Mouse (Mus musculus): Measurements from ENCODE around the gene Desi1. TPM values are rescaled to one million over a fixed set of nuclear protein-coding genes. Genes with fewer than 3 reads are reported as not detected.

Desi1 gene
- polyA plus RNA-seq, 1 experiment from 2014 or later, result 37.8 TPM

DNA sequence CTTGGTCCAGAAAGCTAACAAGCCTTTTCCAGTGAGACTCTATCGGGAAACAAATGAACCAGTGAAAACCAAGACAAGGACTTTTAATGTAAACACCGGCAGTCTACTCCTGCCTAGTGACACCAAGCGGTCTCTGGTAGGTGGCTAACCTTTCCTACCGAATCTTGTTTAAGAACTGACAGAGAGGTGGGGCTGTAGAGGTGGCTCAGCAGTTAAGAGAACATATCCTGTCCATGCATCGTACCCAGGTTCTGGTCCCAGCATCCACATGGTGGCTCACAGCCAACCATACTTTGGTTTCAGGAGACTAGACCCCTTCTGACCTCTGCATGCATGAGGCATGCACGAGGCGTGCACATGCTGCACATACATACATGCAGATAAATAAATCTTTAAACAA is 6.4 kb downstream of the Desi1 start:
- Histone ChIP-seq H3K4me2 (no peak overlapping the region), H3K27ac (ENCODE audit: low read depth, low read length) (no peak overlapping the region), H3K4me1 (ENCODE audit: control insufficient read depth, insufficient read depth, low read length) (no peaks in the 10 kb centered on the region), H3K27me3 (ENCODE audit: control insufficient read depth, insufficient read depth, low read length) (no peaks in the 10 kb centered on the region), H3K36me3 (ENCODE audit: control insufficient read depth, insufficient read depth, low read length) (peaks cover 20% of the 10 kb centered on the region), H3K9me3 (ENCODE audit: control insufficient read depth, low read length) (no peaks in the 10 kb centered on the region), H3K4me3 (ENCODE audit: low read depth, low read length) (no peak overlapping the region), H3K9ac (ENCODE audit: low read length) (no peak overlapping the region)
- ATAC-seq (ENCODE audit: low FRiP score), result no peak
- peak; percentile 26 for DNase-seq (ENCODE audit: low spot score, missing footprints)
- 92% methylated on average over 7 of the region's 7 CpGs for WGBS

- WGBS, result 94% methylated on average over 6 of the region's 6 CpGs
Measured at GRCm38 (mm10) chr15:82023965-82024635, 9.6 kb downstream of the Desi1 start.

GRCm38 (mm10) chr15:82022535-82023088 is 11.1 kb downstream of the Desi1 start:
- 90% methylated on average over 13 of the region's 13 CpGs for WGBS
- H3K4me2 ChIP-seq, result no peak overlapping the region
- H3K9me3 ChIP-seq (ENCODE audit: control insufficient read depth, low read length), result no peaks in the 10 kb centered on the region
- DNase-seq (ENCODE audit: low spot score, missing footprints) (peak; percentile 45), ATAC-seq (ENCODE audit: low FRiP score) (no peak)
- no peaks in the 10 kb centered on the region for H3K4me1 ChIP-seq (ENCODE audit: control insufficient read depth, insufficient read depth, low read length)
- H3K9ac ChIP-seq (ENCODE audit: low read length), result no peak overlapping the region
- H3K27ac ChIP-seq (ENCODE audit: low read depth, low read length), result no peak overlapping the region
- no peaks in the 10 kb centered on the region for H3K27me3 ChIP-seq (ENCODE audit: control insufficient read depth, insufficient read depth, low read length)
- peaks cover 15% of the 10 kb centered on the region for H3K36me3 ChIP-seq (ENCODE audit: control insufficient read depth, insufficient read depth, low read length)
- H3K4me3 ChIP-seq (ENCODE audit: low read depth, low read length), result no peak overlapping the region

More at GRCm38 (mm10) chr15:82023965-82024635, 9.6 kb downstream of the Desi1 start:
- no peak overlapping the region for H3K4me3 ChIP-seq (ENCODE audit: low read depth, low read length)
- H3K4me1 ChIP-seq (ENCODE audit: control insufficient read depth, insufficient read depth, low read length), result no peaks in the 10 kb centered on the region
- H3K27ac ChIP-seq (ENCODE audit: low read depth, low read length), result no peak overlapping the region
- no peak overlapping the region for H3K9ac ChIP-seq (ENCODE audit: low read length)
- no peak overlapping the region for H3K4me2 ChIP-seq
- DNase-seq (ENCODE audit: low spot score, missing footprints), result peak; percentile 44
- no peaks in the 10 kb centered on the region for H3K9me3 ChIP-seq (ENCODE audit: control insufficient read depth, low read length)
- H3K36me3 ChIP-seq (ENCODE audit: control insufficient read depth, insufficient read depth, low read length), result peaks cover 16% of the 10 kb centered on the region
- no peak for ATAC-seq (ENCODE audit: low FRiP score)
- no peaks in the 10 kb centered on the region for H3K27me3 ChIP-seq (ENCODE audit: control insufficient read depth, insufficient read depth, low read length)

DNA sequence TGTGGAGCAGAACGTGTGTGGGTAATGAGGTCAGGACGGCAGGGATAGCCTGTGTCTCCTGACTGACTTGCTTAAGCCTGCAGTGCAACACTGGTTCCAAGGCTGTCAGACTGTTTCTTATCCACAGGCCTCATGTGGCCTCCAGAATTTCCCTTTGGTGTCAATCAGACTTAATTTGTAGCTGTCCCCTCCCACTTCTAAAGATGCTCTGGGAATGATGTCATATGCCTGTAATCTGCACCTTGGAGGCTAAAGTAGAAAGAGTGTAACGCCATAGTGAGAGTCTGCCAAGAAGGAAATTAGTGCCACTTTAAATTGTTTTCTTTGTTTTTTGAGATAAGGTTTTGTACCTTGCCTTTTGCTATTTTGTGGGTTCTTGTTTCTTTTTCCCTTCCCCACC is 14.4 kb downstream of the Desi1 start:
- peaks cover 12% of the 10 kb centered on the region; the same call in 1 of the 2 replicates for H3K4me1 ChIP-seq (ENCODE audit: control insufficient read depth, insufficient read depth, low read length)
- no peak overlapping the region for H3K4me2 ChIP-seq
- no peak overlapping the region for H3K4me3 ChIP-seq (ENCODE audit: low read depth, low read length)
- WGBS, result 92% methylated on average over 3 of the region's 3 CpGs
- no peaks in the 10 kb centered on the region for H3K27me3 ChIP-seq (ENCODE audit: control insufficient read depth, insufficient read depth, low read length)
- ATAC-seq (ENCODE audit: low FRiP score) (no peak), DNase-seq (ENCODE audit: low spot score, missing footprints) (no peak)
- no peak overlapping the region for H3K27ac ChIP-seq (ENCODE audit: low read depth, low read length)
- no peak overlapping the region for H3K9ac ChIP-seq (ENCODE audit: low read length)
- no peaks in the 10 kb centered on the region for H3K9me3 ChIP-seq (ENCODE audit: control insufficient read depth, low read length)
- peaks cover 5% of the 10 kb centered on the region; the same call in 1 of the 2 replicates for H3K36me3 ChIP-seq (ENCODE audit: control insufficient read depth, insufficient read depth, low read length)

DNA sequence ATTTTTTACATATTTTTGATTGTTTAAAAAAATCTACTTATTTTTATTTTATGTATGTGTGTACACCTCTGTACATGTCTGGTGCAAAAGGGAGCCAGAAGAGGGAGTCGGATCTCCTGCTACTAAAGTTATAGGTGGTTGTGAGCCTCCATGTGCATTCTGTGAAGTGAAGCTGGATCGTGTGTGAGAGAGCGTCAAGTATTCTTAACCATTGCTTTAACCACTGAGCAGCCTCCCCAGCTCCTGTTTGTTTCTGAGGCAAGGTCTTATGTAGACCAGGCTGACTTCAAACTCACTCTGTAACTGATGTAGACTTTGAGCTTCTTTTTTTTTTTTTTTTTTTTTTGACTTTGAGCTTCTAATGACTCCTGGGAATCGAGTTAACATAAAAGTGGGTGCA is 16.2 kb downstream of the Desi1 start:
- Histone ChIP-seq H3K27me3 (ENCODE audit: control insufficient read depth, insufficient read depth, low read length) (no peaks in the 10 kb centered on the region), H3K9me3 (ENCODE audit: control insufficient read depth, low read length) (no peaks in the 10 kb centered on the region), H3K4me1 (ENCODE audit: control insufficient read depth, insufficient read depth, low read length) (peaks cover 14% of the 10 kb centered on the region; the same call in 1 of the 2 replicates), H3K4me2 (no peak overlapping the region), H3K9ac (ENCODE audit: low read length) (no peak overlapping the region), H3K27ac (ENCODE audit: low read depth, low read length) (no peak overlapping the region), H3K4me3 (ENCODE audit: low read depth, low read length) (no peak overlapping the region), H3K36me3 (ENCODE audit: control insufficient read depth, insufficient read depth, low read length) (peaks cover under 1% of the 10 kb centered on the region; the same call in 1 of the 2 replicates)
- no peak for ATAC-seq (ENCODE audit: low FRiP score)
- WGBS, result 82% methylated on average over 4 of the region's 4 CpGs
- DNase-seq (ENCODE audit: low spot score, missing footprints), result peak; percentile 61

GRCm38 (mm10) chr15:82016830-82017229 is 16.8 kb downstream of the Desi1 start:
- no peaks in the 10 kb centered on the region for H3K27me3 ChIP-seq (ENCODE audit: control insufficient read depth, insufficient read depth, low read length)
- H3K4me1 ChIP-seq (ENCODE audit: control insufficient read depth, insufficient read depth, low read length), result peaks cover 14% of the 10 kb centered on the region; the same call in 1 of the 2 replicates
- ATAC-seq (ENCODE audit: low FRiP score) (no peak), DNase-seq (ENCODE audit: low spot score, missing footprints) (no peak)
- no peaks in the 10 kb centered on the region for H3K9me3 ChIP-seq (ENCODE audit: control insufficient read depth, low read length)
- H3K4me3 ChIP-seq (ENCODE audit: low read depth, low read length), result peak overlapping the region; percentile 87
- H3K36me3 ChIP-seq (ENCODE audit: control insufficient read depth, insufficient read depth, low read length), result no peaks in the 10 kb centered on the region
- H3K4me2 ChIP-seq, result peak overlapping the region; percentile 98
- H3K9ac ChIP-seq (ENCODE audit: low read length), result peak overlapping the region; percentile 69
- 0 out of 2 replicates have a peak overlapping the region, but pooled peaks have one; percentile 35 for H3K27ac ChIP-seq (ENCODE audit: low read depth, low read length)
- 28% methylated on average over 6 of the region's 6 CpGs for WGBS

DNA sequence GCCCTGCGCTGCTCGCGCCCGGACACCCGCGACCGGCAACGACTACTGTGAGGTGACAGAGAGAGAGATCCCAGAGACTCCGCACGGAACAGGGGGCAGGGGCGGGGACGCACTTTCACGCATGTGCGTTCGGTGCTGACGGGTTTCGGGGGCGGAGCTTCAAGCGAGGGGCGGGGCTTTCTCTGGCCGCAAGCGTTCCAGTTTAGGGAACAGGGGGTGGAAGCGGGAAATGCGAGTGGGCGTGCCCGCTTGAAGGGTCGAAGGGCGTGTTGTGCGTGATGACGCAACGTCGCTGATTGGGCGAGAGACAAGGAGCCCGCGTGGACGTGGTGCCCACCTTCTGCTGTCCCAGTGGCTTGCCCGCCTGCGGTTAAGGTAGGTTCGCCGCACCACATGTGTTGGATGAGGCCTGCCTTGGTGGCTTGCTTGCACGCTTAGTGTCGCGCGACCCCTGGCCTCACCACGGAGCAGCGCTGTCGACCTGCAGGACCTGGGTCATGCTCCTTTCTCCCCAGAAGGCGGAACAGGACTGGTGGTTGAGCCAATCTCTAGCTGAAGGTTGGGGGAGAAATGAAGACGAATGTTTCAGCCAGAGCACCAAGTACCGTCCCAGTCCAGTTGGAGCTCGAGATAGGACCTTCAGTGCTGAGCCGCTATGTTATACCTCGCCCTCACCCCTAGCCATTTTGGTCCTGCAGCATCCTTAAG is 17.4 kb downstream of the Desi1 start:
- Histone ChIP-seq H3K27me3 (ENCODE audit: control insufficient read depth, insufficient read depth, low read length) (no peaks in the 10 kb centered on the region), H3K9ac (ENCODE audit: low read length) (peak overlapping the region; percentile 82), H3K4me1 (ENCODE audit: control insufficient read depth, insufficient read depth, low read length) (peaks cover 14% of the 10 kb centered on the region; the same call in 1 of the 2 replicates), H3K9me3 (ENCODE audit: control insufficient read depth, low read length) (no peaks in the 10 kb centered on the region), H3K4me2 (peak overlapping the region; percentile 98), H3K27ac (ENCODE audit: low read depth, low read length) (peak overlapping the region; percentile 35; the same call in 1 of the 2 replicates), H3K4me3 (ENCODE audit: low read depth, low read length) (peak overlapping the region; percentile 87), H3K36me3 (ENCODE audit: control insufficient read depth, insufficient read depth, low read length) (no peaks in the 10 kb centered on the region)
- ATAC-seq (ENCODE audit: low FRiP score) (peak; percentile 97), DNase-seq (ENCODE audit: low spot score, missing footprints) (peak; percentile 100)
- under 1% methylated on average over 53 of the region's 53 CpGs for WGBS

GRCm38 (mm10) chr15:82015392-82016100 is 18.1 kb downstream of the Desi1 start:
- ATAC-seq (ENCODE audit: low FRiP score) (peak; percentile 3), DNase-seq (ENCODE audit: low spot score, missing footprints) (peak; percentile 93)
- H3K4me3 ChIP-seq (ENCODE audit: low read depth, low read length), result peak overlapping the region; percentile 87
- H3K4me2 ChIP-seq, result peak overlapping the region; percentile 98
- peak overlapping the region; percentile 82 for H3K9ac ChIP-seq (ENCODE audit: low read length)
- H3K9me3 ChIP-seq (ENCODE audit: control insufficient read depth, low read length), result no peaks in the 10 kb centered on the region
- H3K4me1 ChIP-seq (ENCODE audit: control insufficient read depth, insufficient read depth, low read length), result peaks cover 14% of the 10 kb centered on the region; the same call in 1 of the 2 replicates
- WGBS, result under 1% methylated on average over 39 of the region's 39 CpGs
- H3K27ac ChIP-seq (ENCODE audit: low read depth, low read length), result peak overlapping the region; percentile 35; the same call in 1 of the 2 replicates
- H3K36me3 ChIP-seq (ENCODE audit: control insufficient read depth, insufficient read depth, low read length), result no peaks in the 10 kb centered on the region
- no peaks in the 10 kb centered on the region for H3K27me3 ChIP-seq (ENCODE audit: control insufficient read depth, insufficient read depth, low read length)
